Mouse (Mus musculus): ENCODE measurements around the gene Zbtb2. TPM values are rescaled to one million over a fixed set of nuclear protein-coding genes. Genes with fewer than 3 reads are reported as not detected.
A peak's percentile ranks its signal among the peaks of the same experiment; 100 is the strongest.

Zbtb2 gene
- total and polyA plus RNA-seq, 3 experiments: 6.1 to 11.4 (median 11.1) TPM

- TF ChIP-seq ELF1 (IDR thresholded peaks at IDR 0.05; ENCODE audit: low read depth, low read length): no peak
- no peak for TF ChIP-seq POLR2A (IDR thresholded peaks at IDR 0.05; ENCODE audit: low read depth, low read length)
- no peak for TF ChIP-seq USF1 (IDR thresholded peaks at IDR 0.05; ENCODE audit: low read depth, low read length)
- TF ChIP-seq ETS1 (conservative IDR thresholded peaks at IDR 0.05; ENCODE audit: low read depth, low read length): no peak
- TF ChIP-seq SMC3 (IDR thresholded peaks at IDR 0.05; ENCODE audit: low read depth, low read length): peak; percentile 88
- no peak for TF ChIP-seq POLR2AphosphoS2 (IDR thresholded peaks at IDR 0.05; ENCODE audit: low read depth, low read length)
- TF ChIP-seq RAD21 (IDR thresholded peaks at IDR 0.05; ENCODE audit: low read depth, low read length): peak; percentile 85
- no peak for TF ChIP-seq MXI1 (IDR thresholded peaks at IDR 0.05; ENCODE audit: low read depth, low read length)
- TF ChIP-seq USF2 (conservative IDR thresholded peaks at IDR 0.05; ENCODE audit: low read depth, low read length): no peak
- TF ChIP-seq MEF2A (IDR thresholded peaks at IDR 0.05; ENCODE audit: borderline replicate concordance, low read depth, low read length): no peak; the same call in 1 of the 2 replicates
- TF ChIP-seq RCOR1 (conservative IDR thresholded peaks at IDR 0.05; ENCODE audit: low read depth, low read length): no peak
- TF ChIP-seq UBTF (IDR thresholded peaks at IDR 0.05; ENCODE audit: low read depth, low read length): no peak
Observed at GRCm38 (mm10) chr10:4333319-4333718, 54.6 kb downstream of the Zbtb2 start (continued).

- TF ChIP-seq MXI1 (IDR thresholded peaks at IDR 0.05; ENCODE audit: low read depth, low read length): no peak
- TF ChIP-seq ZMIZ1 (IDR thresholded peaks at IDR 0.05; ENCODE audit: low read depth, low read length): no peak
- TF ChIP-seq EP300 (IDR thresholded peaks at IDR 0.05; ENCODE audit: low read length): no peak
- TF ChIP-seq RCOR1 (conservative IDR thresholded peaks at IDR 0.05; ENCODE audit: low read depth, low read length): no peak
- no peak for TF ChIP-seq ZNF384 (IDR thresholded peaks at IDR 0.05; ENCODE audit: low read depth, low read length)
- no peak for TF ChIP-seq HCFC1 (IDR thresholded peaks at IDR 0.05; ENCODE audit: low read depth, low read length)
- TF ChIP-seq ZC3H11A (IDR thresholded peaks at IDR 0.05; ENCODE audit: low read depth, low read length): no peak
- TF ChIP-seq USF2 (conservative IDR thresholded peaks at IDR 0.05; ENCODE audit: low read depth, low read length): no peak
- no peak for TF ChIP-seq SIN3A (IDR thresholded peaks at IDR 0.05; ENCODE audit: low read length)
- no peak for TF ChIP-seq SMC3 (IDR thresholded peaks at IDR 0.05; ENCODE audit: low read depth, low read length)
- no peak for TF ChIP-seq ETS1 (conservative IDR thresholded peaks at IDR 0.05; ENCODE audit: low read depth, low read length)
- TF ChIP-seq NRF1 (IDR thresholded peaks at IDR 0.05; ENCODE audit: low read depth, low read length): no peak
- no peak for TF ChIP-seq GABPA (IDR thresholded peaks at IDR 0.05; ENCODE audit: insufficient replicate concordance, low read depth, low read length)
- no peak for TF ChIP-seq POLR2A (IDR thresholded peaks at IDR 0.05; ENCODE audit: low read depth, low read length)
- no peak for TF ChIP-seq JUN (IDR thresholded peaks at IDR 0.05; ENCODE audit: insufficient read depth, low read depth, low read length)
- TF ChIP-seq UBTF (IDR thresholded peaks at IDR 0.05; ENCODE audit: low read depth, low read length): no peak
- no peak for TF ChIP-seq MAZ (IDR thresholded peaks at IDR 0.05; ENCODE audit: low read depth, low read length)
- no peak for TF ChIP-seq MEF2A (IDR thresholded peaks at IDR 0.05; ENCODE audit: borderline replicate concordance, low read depth, low read length)
- TF ChIP-seq USF1 (IDR thresholded peaks at IDR 0.05; ENCODE audit: low read depth, low read length): no peak
- TF ChIP-seq TBP (conservative IDR thresholded peaks at IDR 0.05; ENCODE audit: low read depth, low read length): no peak
- no peak for DNase-seq (ENCODE audit: extremely low read depth)
- H3K9ac ChIP-seq (ENCODE audit: insufficient read depth, low read depth): no peak overlapping the region
- H3K27me3 ChIP-seq (replicated peaks): no peaks in the 10 kb centered on the region
- H3K27ac ChIP-seq (ENCODE audit: insufficient read depth, low read depth): no peak overlapping the region
- dilution Hi-C loops (cut with MboI; ENCODE audit: extremely low pct_ligation_motif_present, extremely low pct_unique_long_range_greater_than_20kb, low sequenced_read_pairs): no loop called here
- H3K9me3 ChIP-seq (replicated peaks; ENCODE audit: low read length): peaks cover 2% of the 10 kb centered on the region
- no peaks in the 10 kb centered on the region for H3K36me3 ChIP-seq (replicated peaks in 1 of 2; ENCODE audit: control insufficient read depth in 1 of 2, insufficient read depth in 1 of 2, low read length in 1 of 2)
- H3K4me1 ChIP-seq (ENCODE audit: control insufficient read depth in 1 of 2, insufficient read depth in 2 of 2): peaks cover 0 to 16% of the 10 kb centered on the region in 2 experiments; a peak in 2 of 4 replicates
- in situ Hi-C loops (cut with MboI; ENCODE audit: low pct_ligation_motif_present, low pct_unique_long_range_greater_than_20kb, low sequenced_read_pairs): loop anchor here (10.0 to 25.0 kb wide), 4 partner anchors 148 to 795 kb away; partner anchors contain the start of gene Iyd
- no peaks in the 10 kb centered on the region for H3K79me2 ChIP-seq (replicated peaks; ENCODE audit: control insufficient read depth, extremely low read depth, insufficient read depth, poor library complexity, severe bottlenecking)
- H3K4me2 ChIP-seq (ENCODE audit: insufficient read depth, low read depth, poor library complexity, severe bottlenecking): no peak overlapping the region
- no peak overlapping the region for H3K4me3 ChIP-seq (replicated peaks in 1 of 3; ENCODE audit: low read depth in 2 of 3, low read length in 2 of 3, poor library complexity in 1 of 3)
Observed at GRCm38 (mm10) chr10:4332228-4332979, 55.5 kb downstream of the Zbtb2 start.
